Mouse (Mus musculus) erythroblast, embryonic 14.5 days (primary cell): Measurements from ENCODE around the gene Serp2. TPM values are rescaled to one million over a fixed set of nuclear protein-coding genes. Genes with fewer than 3 reads are reported as not detected.

Source experiments
- H3K27me3 ChIP-seq: 2 replicates; pipeline ENCODE4 v1.6.1; 2012; ENCODE audit warnings: inconsistent platforms; ENCODE audit not compliant: control insufficient read depth
- H3K36me3 ChIP-seq: 2 replicates; pipeline ENCODE4 v1.6.1; 2012; ENCODE audit warnings: mild to moderate bottlenecking, inconsistent platforms; ENCODE audit not compliant: control insufficient read depth
- H3K4me1 ChIP-seq: 2 replicates; pipeline ENCODE4 v1.6.1; 2012; ENCODE audit warnings: inconsistent platforms; ENCODE audit not compliant: control insufficient read depth
- H3K4me3 ChIP-seq: replicated peaks from 2 replicates; pipeline ENCODE3; 2012; ENCODE audit warnings: moderate library complexity, mild to moderate bottlenecking, inconsistent platforms
- H3K9me3 ChIP-seq: 2 replicates; pipeline ENCODE4 v1.6.1; 2012; ENCODE audit warnings: low read length, inconsistent platforms, mixed read lengths; ENCODE audit not compliant: control insufficient read depth
- GATA1 ChIP-seq: IDR thresholded peaks from 2 replicates; pipeline ENCODE4 v1.6.1; 2012; ENCODE audit warnings: low read length, inconsistent platforms, mixed read lengths
- TAL1 ChIP-seq: IDR thresholded peaks from 3 replicates; pipeline ENCODE4 v1.6.1; 2012; ENCODE audit warnings: low read length, inconsistent platforms, mixed read lengths
- polyA plus RNA-seq: library from polyadenylated mRNA; stranded (reverse); fragments of >175 nt; gene quantifications from 2 replicates; pipeline ENCODE4 v1.2.3, GENCODE M21; 2012

Gene Serp2
- polyA plus RNA-seq, 1 experiment = 0.07 TPM

DNA sequence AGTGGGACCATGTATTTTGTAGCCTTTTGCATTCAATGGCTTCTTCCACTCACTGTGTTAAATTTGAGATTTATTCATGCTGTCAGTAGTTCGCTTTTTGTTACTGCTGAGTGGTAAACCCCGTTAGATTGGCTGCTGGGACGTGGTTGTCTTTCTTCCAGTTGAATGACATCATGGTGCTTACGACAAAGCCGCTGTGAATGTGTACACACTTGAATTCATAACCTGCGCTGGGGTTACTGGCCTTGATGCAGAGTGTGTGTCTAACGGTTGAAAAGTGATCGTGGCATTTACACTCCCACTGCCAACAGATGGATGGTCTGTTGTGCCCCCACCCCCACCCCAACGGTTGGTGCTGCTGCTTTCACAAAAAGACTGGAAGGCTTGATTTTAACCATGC lies 59.5 kb downstream of the Serp2 start:
- Histone ChIP-seq H3K4me3 (no peak overlapping the region), H3K36me3 (no peaks in the 10 kb centered on the region), H3K27me3 (no peaks in the 10 kb centered on the region), H3K9me3 (no peaks in the 10 kb centered on the region), H3K4me1 (no peaks in the 10 kb centered on the region; the same call in 1 of the 2 replicates)
- TF ChIP-seq TAL1 = no peak

DNA sequence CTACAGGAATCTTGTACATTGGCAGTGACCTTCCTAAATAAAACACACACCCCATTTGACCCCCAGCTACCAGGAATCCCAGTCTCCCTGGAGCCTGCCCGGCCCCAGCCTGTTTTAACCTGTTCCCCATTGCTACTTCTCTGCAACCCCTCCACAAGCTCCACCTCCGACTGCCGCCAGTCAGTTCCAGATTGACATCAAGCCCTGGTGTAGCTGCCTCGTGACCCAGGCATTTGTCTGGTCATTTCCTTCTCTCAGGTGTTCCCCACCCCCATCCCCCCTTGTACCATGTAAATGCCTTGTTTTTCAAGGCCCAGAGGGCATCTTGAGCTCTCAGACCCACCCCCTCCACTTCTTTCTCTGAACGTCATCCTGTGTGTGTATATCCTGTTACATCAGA lies 61.7 kb downstream of the Serp2 start:
- H3K9me3 ChIP-seq = no peaks in the 10 kb centered on the region
- H3K36me3 ChIP-seq = no peaks in the 10 kb centered on the region
- no peaks in the 10 kb centered on the region for H3K27me3 ChIP-seq
- H3K4me1 ChIP-seq = no peaks in the 10 kb centered on the region; the same call in none of the 2 replicates
- TF ChIP-seq GATA1 (no peak), TAL1 (no peak)
- no peak overlapping the region for H3K4me3 ChIP-seq

DNA sequence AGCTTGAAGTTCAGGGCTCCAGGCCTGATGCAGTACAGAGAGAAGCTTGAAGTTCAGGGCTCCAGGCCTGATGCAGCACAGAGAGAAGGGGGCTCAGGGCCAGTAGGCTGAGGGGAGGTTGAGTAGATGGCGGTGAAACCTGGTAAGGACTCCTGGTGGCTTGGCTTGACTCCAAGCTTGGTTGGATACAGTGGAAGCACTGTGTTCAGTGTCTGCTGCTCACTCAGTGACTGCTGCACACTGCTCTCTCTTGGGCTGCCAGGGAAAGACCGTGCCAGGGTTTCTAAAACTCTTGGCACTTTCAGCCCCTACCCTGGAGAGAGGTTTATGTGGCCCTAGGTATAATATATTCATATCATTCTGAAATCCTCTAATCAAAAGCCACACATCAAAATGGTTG lies 67.6 kb downstream of the Serp2 start:
- no peak for TF ChIP-seq TAL1
- no peak for TF ChIP-seq GATA1

DNA sequence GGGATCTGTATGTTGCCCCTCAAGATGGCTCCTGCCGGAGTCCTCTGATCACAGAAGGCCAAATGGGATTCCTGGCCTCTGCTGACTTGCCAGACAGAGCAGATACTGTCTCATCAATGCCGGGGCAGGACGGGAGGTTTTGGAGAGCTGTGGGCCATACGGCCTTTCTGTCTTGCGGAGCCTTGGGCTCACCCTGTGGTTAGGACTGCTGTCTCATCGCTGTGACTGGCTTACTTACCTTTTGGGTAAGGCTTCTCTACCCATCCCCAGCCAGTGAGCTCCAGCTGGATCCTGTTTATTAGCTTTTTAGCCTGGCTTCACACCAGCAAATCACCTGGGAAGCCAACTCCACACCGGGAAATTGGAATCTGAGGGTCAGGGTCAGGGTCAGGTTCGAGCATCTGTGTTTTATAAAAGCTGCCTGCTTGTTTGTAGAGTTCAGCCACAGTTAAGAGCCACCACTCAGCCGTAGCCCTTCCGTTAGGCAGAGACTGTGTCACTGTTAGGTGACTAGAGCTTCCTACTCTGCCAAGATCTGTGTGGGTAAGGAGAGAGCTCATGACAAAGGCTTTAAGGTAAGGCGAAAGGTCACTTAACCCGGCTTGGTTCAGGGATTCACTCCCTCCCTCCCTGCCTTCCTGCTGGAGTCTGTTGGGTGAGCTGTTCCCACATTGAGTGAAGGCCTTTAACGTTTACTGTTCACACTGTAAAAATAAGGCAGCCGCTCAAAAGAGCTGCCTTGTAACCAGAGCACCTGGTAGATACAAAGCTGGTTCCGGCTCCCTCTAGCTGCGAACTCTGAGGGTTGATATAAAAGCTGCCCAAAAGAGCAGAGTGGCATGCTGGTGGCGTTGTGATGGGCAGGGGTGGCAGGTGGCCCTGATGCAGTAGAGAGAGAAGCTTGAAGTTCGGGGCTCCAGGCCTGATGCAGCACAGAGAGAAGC lies 68.3 kb downstream of the Serp2 start:
- TF ChIP-seq TAL1 (no peak), GATA1 (no peak)
- H3K27me3 ChIP-seq = no peaks in the 10 kb centered on the region
- H3K36me3 ChIP-seq = no peaks in the 10 kb centered on the region
- H3K9me3 ChIP-seq = no peaks in the 10 kb centered on the region
- H3K4me1 ChIP-seq = no peaks in the 10 kb centered on the region; the same call in none of the 2 replicates
- no peak overlapping the region for H3K4me3 ChIP-seq

More for the DNA sequence above, 67.6 kb downstream of the Serp2 start:
- no peaks in the 10 kb centered on the region for H3K36me3 ChIP-seq
- H3K4me3 ChIP-seq = no peak overlapping the region
- H3K4me1 ChIP-seq = no peaks in the 10 kb centered on the region; the same call in none of the 2 replicates
- H3K27me3 ChIP-seq = no peaks in the 10 kb centered on the region
- H3K9me3 ChIP-seq = no peaks in the 10 kb centered on the region

DNA sequence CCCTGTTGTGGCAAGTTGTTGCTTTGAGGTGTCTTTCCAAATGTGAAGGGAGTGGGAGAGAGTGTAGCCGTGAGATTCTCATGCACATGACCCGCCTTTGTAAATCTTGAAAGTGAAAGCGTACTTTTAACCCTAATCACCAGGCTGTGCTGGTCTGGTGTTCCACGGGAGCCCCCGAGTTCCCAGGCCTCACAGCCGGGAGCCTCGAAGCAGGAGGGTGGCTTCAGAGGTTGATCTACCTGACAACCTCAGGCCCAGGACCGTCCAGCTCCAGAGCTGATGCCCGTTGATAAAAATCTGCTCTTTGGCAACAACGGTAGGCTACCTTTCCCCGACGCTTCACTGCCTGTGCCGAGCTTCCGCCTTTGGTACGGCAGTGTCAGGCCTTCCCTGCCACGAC lies 69.1 kb downstream of the Serp2 start:
- H3K9me3 ChIP-seq = no peaks in the 10 kb centered on the region
- TF ChIP-seq TAL1 (no peak), GATA1 (no peak)

DNA sequence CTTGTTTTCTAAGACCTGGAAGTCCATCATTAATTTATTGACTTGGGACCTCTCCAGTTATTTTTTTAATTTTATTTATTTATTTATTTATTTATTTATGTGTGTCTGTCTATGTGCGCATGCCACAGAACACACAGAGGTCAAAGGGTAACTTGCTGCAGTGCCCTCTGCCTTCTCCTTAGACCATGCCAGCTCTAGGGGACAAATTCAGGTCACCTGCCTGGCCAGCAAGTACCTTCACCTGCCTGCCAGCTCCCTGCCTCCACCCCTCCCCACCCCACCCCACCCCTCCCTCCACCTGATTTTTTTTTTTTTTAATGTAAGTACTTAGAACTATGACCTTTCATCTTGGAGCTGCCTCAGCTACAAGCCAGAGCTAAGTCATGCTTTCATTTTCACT lies 73.0 kb downstream of the Serp2 start:
- H3K4me3 ChIP-seq = no peak overlapping the region
- H3K36me3 ChIP-seq = no peaks in the 10 kb centered on the region
- TF ChIP-seq TAL1 (no peak), GATA1 (no peak)
- H3K27me3 ChIP-seq = no peaks in the 10 kb centered on the region; the same call in 1 of the 2 replicates
- H3K9me3 ChIP-seq = no peaks in the 10 kb centered on the region
- H3K4me1 ChIP-seq = peaks cover under 1% of the 10 kb centered on the region

More for the DNA sequence above, 69.1 kb downstream of the Serp2 start:
- Histone ChIP-seq H3K4me1 (no peaks in the 10 kb centered on the region; the same call in none of the 2 replicates), H3K27me3 (no peaks in the 10 kb centered on the region), H3K4me3 (no peak overlapping the region), H3K36me3 (no peaks in the 10 kb centered on the region)

Other genes starting within 250 kb of the Serp2 start
- 17.1 and 20.4 TPM in 2 replicates for gene Tsc22d1, start 141.9 kb downstream of the Serp2 start, polyA plus RNA-seq